Mouse (Mus musculus): ENCODE measurements at regions not wholly inside any gene's neighbourhood (a gene's known extent, or its start where the extent isn't known, plus 50 kb on each side); places are given as distances from the start of the nearest gene placed in this dataset.

GRCm38 (mm10) chr7:135860741-135861408 lies 144.7 kb upstream of the Mki67 start:
- H3K4me3 ChIP-seq (ENCODE audit: insufficient read depth, poor library complexity, severe bottlenecking) = no peak overlapping the region
- no peaks in the 10 kb centered on the region for H3K36me3 ChIP-seq (ENCODE audit: control insufficient read depth, insufficient read depth)
- no peaks in the 10 kb centered on the region for H3K27me3 ChIP-seq (ENCODE audit: control insufficient read depth, insufficient read depth, insufficient read length)
- TF ChIP-seq MYOG (IDR thresholded peaks at IDR 0.05; ENCODE audit: control insufficient read depth, extremely low read depth, insufficient read length) (no peak), MYOD1 (IDR thresholded peaks at IDR 0.05; ENCODE audit: control insufficient read depth, insufficient read length, low read depth) (peak; percentile 32)
- no peaks in the 10 kb centered on the region for H3K79me3 ChIP-seq (ENCODE audit: low read depth)
- H3K79me2 ChIP-seq (ENCODE audit: control insufficient read depth, insufficient read depth) = no peaks in the 10 kb centered on the region
- H3ac ChIP-seq (ENCODE audit: control insufficient read depth, insufficient read length, low read depth) = no peak overlapping the region

- Histone ChIP-seq H3K36me3 (ENCODE audit: control insufficient read depth, insufficient read depth) (no peaks in the 10 kb centered on the region), H3K27me3 (ENCODE audit: control insufficient read depth, insufficient read depth, insufficient read length) (no peaks in the 10 kb centered on the region), H3K79me2 (ENCODE audit: control insufficient read depth, insufficient read depth) (no peaks in the 10 kb centered on the region), H3K79me3 (ENCODE audit: low read depth) (no peaks in the 10 kb centered on the region), H3K4me3 (ENCODE audit: insufficient read depth, poor library complexity, severe bottlenecking) (no peak overlapping the region), H3ac (ENCODE audit: control insufficient read depth, insufficient read length, low read depth) (no peak overlapping the region)
- TF ChIP-seq MYOG (IDR thresholded peaks at IDR 0.05; ENCODE audit: control insufficient read depth, extremely low read depth, insufficient read length) = no peak
- TF ChIP-seq CTCF (IDR thresholded peaks at IDR 0.05; ENCODE audit: control insufficient read depth, insufficient read depth, insufficient read length) = no peak
- TF ChIP-seq USF1 (IDR thresholded peaks at IDR 0.05; ENCODE audit: low read depth) = no peak
- TF ChIP-seq CEBPB (IDR thresholded peaks at IDR 0.05; ENCODE audit: low read depth) = no peak
- TF ChIP-seq FOSL1 (IDR thresholded peaks at IDR 0.05; ENCODE audit: insufficient read depth, low read length, poor library complexity, severe bottlenecking) = no peak
- TF ChIP-seq MAX (IDR thresholded peaks at IDR 0.05) = no peak
- no peak for TF ChIP-seq MYOD1 (IDR thresholded peaks at IDR 0.05; ENCODE audit: control insufficient read depth, insufficient read length, low read depth)
Measured at GRCm38 (mm10) chr7:135861409-135861805, 145.2 kb upstream of the Mki67 start.

- Histone ChIP-seq H3K27me3 (ENCODE audit: control insufficient read depth, insufficient read depth, insufficient read length) (no peaks in the 10 kb centered on the region), H3K79me3 (ENCODE audit: low read depth) (no peaks in the 10 kb centered on the region), H3ac (ENCODE audit: control insufficient read depth, insufficient read length, low read depth) (no peak overlapping the region), H3K79me2 (ENCODE audit: control insufficient read depth, insufficient read depth) (no peaks in the 10 kb centered on the region), H3K36me3 (ENCODE audit: control insufficient read depth, insufficient read depth) (no peaks in the 10 kb centered on the region), H3K4me3 (ENCODE audit: insufficient read depth, poor library complexity, severe bottlenecking) (no peak overlapping the region)
- TF ChIP-seq FOSL1 (IDR thresholded peaks at IDR 0.05; ENCODE audit: insufficient read depth, low read length, poor library complexity, severe bottlenecking) (no peak), CTCF (IDR thresholded peaks at IDR 0.05; ENCODE audit: control insufficient read depth, insufficient read depth, insufficient read length) (no peak), MYOD1 (IDR thresholded peaks at IDR 0.05; ENCODE audit: control insufficient read depth, insufficient read length, low read depth) (no peak), MYOG (IDR thresholded peaks at IDR 0.05; ENCODE audit: control insufficient read depth, extremely low read depth, insufficient read length) (no peak), USF1 (IDR thresholded peaks at IDR 0.05; ENCODE audit: low read depth) (no peak), MAX (IDR thresholded peaks at IDR 0.05) (no peak), CEBPB (IDR thresholded peaks at IDR 0.05; ENCODE audit: low read depth) (no peak)
Measured at GRCm38 (mm10) chr7:135863581-135864426, 147.6 kb upstream of the Mki67 start.

- no peak overlapping the region for H3K4me3 ChIP-seq (ENCODE audit: insufficient read depth, poor library complexity, severe bottlenecking)
- H3K79me3 ChIP-seq (ENCODE audit: low read depth) = no peaks in the 10 kb centered on the region
- TF ChIP-seq MYOG (IDR thresholded peaks at IDR 0.05; ENCODE audit: control insufficient read depth, extremely low read depth, insufficient read length) (no peak), CTCF (IDR thresholded peaks at IDR 0.05; ENCODE audit: control insufficient read depth, insufficient read depth, insufficient read length) (no peak), CEBPB (IDR thresholded peaks at IDR 0.05; ENCODE audit: low read depth) (no peak), USF1 (IDR thresholded peaks at IDR 0.05; ENCODE audit: low read depth) (no peak), MAX (IDR thresholded peaks at IDR 0.05) (no peak), FOSL1 (IDR thresholded peaks at IDR 0.05; ENCODE audit: insufficient read depth, low read length, poor library complexity, severe bottlenecking) (no peak), MYOD1 (IDR thresholded peaks at IDR 0.05; ENCODE audit: control insufficient read depth, insufficient read length, low read depth) (no peak)
- H3ac ChIP-seq (ENCODE audit: control insufficient read depth, insufficient read length, low read depth) = no peak overlapping the region
- H3K79me2 ChIP-seq (ENCODE audit: control insufficient read depth, insufficient read depth) = no peaks in the 10 kb centered on the region
- no peaks in the 10 kb centered on the region for H3K36me3 ChIP-seq (ENCODE audit: control insufficient read depth, insufficient read depth)
- no peaks in the 10 kb centered on the region for H3K27me3 ChIP-seq (ENCODE audit: control insufficient read depth, insufficient read depth, insufficient read length)
Measured at GRCm38 (mm10) chr7:135870981-135871380, 154.8 kb upstream of the Mki67 start.

- H3K79me3 ChIP-seq (ENCODE audit: low read depth) = no peaks in the 10 kb centered on the region
- TF ChIP-seq FOSL1 (IDR thresholded peaks at IDR 0.05; ENCODE audit: insufficient read depth, low read length, poor library complexity, severe bottlenecking) (no peak), MAX (IDR thresholded peaks at IDR 0.05) (no peak)
- peaks cover 11% of the 10 kb centered on the region for H3K27me3 ChIP-seq (ENCODE audit: control insufficient read depth, insufficient read depth, insufficient read length)
- no peaks in the 10 kb centered on the region for H3K36me3 ChIP-seq (ENCODE audit: control insufficient read depth, insufficient read depth)
- no peaks in the 10 kb centered on the region for H3K79me2 ChIP-seq (ENCODE audit: control insufficient read depth, insufficient read depth)
- no peak overlapping the region for H3K4me3 ChIP-seq (ENCODE audit: insufficient read depth, poor library complexity, severe bottlenecking)
- H3ac ChIP-seq (ENCODE audit: control insufficient read depth, insufficient read length, low read depth) = no peak overlapping the region
Measured at GRCm38 (mm10) chr7:135877091-135877874, 161.1 kb upstream of the Mki67 start.
